Mouse (Mus musculus): ENCODE results near the gene Slc6a4.
"Not testable (repeated sequence)": the region's sequence is repeated elsewhere in the genome, so short reads cannot be mapped to it uniquely, and the experiment has no call there.

Gene Slc6a4

GRCm38 (mm10) chr11:77019539-77019938 is 21.1 kb downstream of the Slc6a4 start:
- no peak for DNase-seq (ENCODE audit: low spot score)

GRCm38 (mm10) chr11:77021749-77022396 is 23.5 kb downstream of the Slc6a4 start:
- DNase-seq (ENCODE audit: low spot score) = no peak

GRCm38 (mm10) chr11:77026559-77026958 is 28.2 kb downstream of the Slc6a4 start:
- no peak for DNase-seq (ENCODE audit: low spot score)

DNA sequence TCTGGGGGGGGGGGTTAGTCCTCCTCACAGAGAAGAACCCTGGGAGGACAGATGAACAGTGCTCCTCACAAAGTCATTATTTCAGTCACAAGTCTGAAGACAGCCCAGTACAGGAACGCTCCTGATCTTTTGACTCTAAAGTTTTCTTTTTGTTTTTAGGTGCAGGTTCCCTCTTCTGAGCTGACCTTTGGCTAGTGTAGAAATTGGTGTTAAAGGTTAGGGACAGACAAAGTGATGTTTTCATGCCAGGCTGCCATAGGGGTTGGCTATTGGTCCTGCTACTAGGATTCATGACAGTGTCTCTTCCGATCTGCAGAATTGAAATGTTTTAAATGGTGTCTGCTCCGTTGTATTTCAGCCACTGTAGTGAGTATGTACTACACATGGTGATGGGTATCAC is 29.8 kb downstream of the Slc6a4 start:
- DNase-seq (ENCODE audit: low spot score) = no peak

- no peak for DNase-seq (ENCODE audit: low spot score)
Measured at GRCm38 (mm10) chr11:77031151-77031934, 32.9 kb downstream of the Slc6a4 start.

GRCm38 (mm10) chr11:77041891-77042290 is 43.5 kb downstream of the Slc6a4 start:
- no peak for DNase-seq (ENCODE audit: low spot score)

DNA sequence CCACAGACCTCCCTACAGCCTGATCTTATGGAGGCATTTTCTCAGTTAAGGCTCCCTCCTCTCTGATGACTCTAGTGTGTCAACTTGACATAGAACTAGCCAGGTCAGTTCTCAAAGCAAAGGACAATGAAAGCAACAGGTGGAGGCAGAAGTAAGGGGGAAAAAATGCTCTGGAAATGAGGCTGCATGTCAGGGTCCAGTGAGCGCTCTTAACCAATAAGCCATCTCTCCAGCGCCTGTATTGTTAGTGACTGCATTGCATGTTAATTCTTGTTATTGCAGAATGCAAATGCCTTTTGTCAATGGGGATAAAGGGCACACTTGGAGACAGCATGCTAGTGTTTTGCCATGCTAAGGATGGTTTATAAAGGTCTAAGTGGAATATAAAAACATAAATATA is 44.4 kb downstream of the Slc6a4 start:
- no peak for DNase-seq (ENCODE audit: low spot score)

DNA sequence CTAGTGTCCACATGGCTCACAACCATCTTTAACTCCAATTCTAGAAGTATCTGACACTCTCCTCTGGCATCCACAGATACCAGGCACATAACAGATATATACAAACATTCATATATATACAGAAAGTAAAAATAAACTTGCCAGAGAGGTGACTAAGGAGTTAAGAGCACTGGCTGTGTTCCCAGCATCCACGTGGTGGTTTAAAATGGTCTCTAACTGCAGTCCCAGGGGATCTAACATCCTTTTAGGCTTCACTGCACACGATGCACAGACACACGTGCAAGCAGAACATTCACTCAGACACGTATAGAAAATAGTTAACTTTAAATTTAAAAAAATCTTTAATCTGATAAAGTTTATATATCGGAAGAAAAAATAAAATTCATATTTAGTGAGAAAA is 63.5 kb downstream of the Slc6a4 start:
- no peak for DNase-seq (ENCODE audit: low spot score)

- DNase-seq (ENCODE audit: low spot score) = no peak
Measured at GRCm38 (mm10) chr11:77063406-77063805, 65.0 kb downstream of the Slc6a4 start.

DNA sequence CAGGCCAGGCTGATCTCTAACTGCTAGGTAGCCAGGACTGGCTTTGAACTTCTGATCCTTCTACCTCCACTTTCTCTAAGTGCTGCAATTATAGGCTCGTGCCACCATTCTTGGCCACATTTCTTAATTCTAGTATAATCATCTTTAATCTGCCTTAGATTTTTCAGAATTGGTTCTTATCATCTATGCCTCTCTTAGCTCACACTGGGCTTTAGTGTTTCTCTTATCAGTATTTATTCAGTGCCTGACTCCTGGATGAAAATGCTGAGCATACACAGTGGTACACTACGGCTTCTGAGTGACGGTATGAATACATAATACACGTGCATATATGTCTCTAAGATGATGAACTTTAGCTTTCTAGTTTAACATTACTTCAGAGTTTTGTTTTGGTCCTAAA is 70.4 kb downstream of the Slc6a4 start:
- no peak for DNase-seq (ENCODE audit: low spot score)

DNA sequence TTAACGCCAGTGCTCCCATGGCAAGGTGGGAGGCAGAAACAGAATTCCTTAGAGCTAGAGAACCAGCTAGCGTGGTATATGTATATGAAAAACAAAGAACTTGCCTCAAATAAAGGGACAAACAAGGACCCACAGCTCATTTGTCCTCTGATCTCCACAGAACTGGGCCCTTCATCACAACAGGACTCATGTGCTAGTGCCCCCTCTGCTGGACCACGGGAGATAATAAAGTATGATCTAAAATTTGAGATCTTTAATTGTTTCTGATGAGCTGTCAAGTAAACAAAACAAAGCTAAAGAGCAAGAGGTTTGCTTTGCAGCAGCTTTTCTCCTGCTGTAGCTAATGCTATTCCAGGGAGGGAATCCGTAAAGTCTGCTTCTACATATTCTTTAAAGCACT is 72.3 kb downstream of the Slc6a4 start:
- no peak for DNase-seq (ENCODE audit: low spot score)

DNA sequence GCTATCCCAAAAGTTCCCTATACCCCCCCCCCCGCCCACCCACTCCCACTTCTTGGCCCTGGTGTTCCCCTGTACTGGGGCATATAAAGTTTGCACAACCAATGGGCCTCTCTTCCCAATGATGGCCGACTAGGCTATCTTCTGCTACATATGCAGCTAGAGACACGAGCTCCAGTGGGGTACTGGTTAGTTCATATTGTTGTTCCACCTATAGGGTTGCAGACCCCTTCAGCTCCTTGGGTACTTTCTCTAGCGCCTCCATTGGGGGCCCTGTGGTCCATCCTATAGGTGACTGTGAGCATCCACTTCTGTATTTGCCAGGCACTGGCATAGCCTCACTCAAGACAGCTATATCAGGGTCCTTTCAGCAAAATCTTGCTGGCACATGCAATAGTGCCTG is 78.9 kb downstream of the Slc6a4 start:
- DNase-seq (ENCODE audit: low spot score) = not testable (repeated sequence)

DNA sequence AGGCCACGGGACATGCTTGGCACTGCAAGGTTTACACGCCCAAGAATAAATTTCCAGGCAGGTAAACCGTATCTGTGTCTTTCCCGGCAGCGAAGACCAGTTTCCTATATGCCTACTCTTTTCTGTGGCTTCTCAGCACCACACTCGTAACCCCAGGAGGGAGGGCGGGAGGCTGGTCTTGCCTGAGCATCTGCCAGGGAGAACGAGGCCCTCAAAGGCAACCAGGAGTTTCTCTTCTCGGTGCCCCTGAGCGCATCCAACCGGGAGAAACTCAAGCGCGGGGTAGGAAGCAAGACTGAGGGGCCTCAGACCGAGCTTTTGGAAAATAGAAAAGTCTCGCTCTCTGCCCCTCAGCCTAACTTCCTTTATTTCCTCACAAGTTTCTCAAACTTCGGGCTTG is 79.4 kb downstream of the Slc6a4 start:
- DNase-seq (ENCODE audit: low spot score) = no peak

- peak; percentile 75 for DNase-seq (ENCODE audit: low spot score)
Measured at GRCm38 (mm10) chr11:77078273-77079134, 80.1 kb downstream of the Slc6a4 start, which contains the start of gene Nsrp1. Gene Nsrp1, minus strand, starts transcription at chr11:77078435.

DNA sequence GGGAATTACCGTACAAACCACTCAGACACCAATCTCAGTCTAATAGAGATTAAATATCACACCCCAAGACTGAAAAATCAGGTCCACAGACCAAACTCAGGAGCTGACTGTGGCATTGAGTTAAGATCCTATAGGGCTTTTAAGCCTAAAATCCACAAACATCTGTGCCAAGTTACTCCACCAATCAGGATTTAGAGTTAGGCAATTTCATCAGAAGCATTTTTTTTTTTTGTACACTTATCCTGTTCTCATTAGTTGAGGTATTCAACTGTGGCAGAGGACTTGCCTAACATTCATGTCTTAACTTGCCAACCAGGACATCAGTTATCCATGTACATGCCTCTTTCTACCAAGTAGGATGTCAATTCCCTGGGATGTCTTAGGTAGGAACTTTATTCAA is 81.0 kb downstream of the Slc6a4 start:
- no peak for DNase-seq (ENCODE audit: low spot score)
